Mouse (Mus musculus) embryonic fibroblast, embryonic 13.5 days (primary cell): ENCODE data around the gene Gpr171.

Experiments used
- CTCF ChIP-seq: IDR thresholded peaks from 2 replicates; pipeline ENCODE4 v1.5.1; 2011; ENCODE audit warnings: mild to moderate bottlenecking, control low read depth, low read length, moderate library complexity, borderline replicate concordance; ENCODE audit not compliant: insufficient read depth
- POLR2A ChIP-seq: IDR thresholded peaks from 2 replicates; pipeline ENCODE4 v1.6.1; 2011; ENCODE audit warnings: low read depth, mild to moderate bottlenecking, control low read depth, low read length, moderate library complexity

DNA sequence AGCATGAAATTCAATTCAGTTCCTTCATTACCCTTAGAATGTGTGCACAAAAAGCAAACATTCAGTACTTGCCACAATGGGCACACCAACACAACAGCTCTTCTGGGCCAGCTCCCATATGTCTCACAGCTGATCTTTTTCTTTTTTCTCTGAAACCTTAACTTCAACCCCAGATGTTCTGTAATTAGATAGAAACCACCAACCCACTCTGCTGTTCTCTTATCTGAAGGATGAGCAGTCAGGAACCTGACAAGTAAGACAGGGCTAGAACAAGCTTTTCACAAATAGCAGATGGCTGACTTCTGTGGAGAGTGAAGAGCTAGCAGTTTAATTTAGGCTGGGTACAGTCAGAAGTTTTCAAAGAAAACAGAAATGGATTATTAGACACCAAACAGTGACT lies 48.0 kb upstream of the Gpr171 start:
- TF ChIP-seq CTCF (no peak), POLR2A (no peak)
